Mouse (Mus musculus) intestine, embryonic 14.5 days (tissue): Measurements from ENCODE around the gene Arhgap45. TPM values are rescaled to one million over a fixed set of nuclear protein-coding genes. Genes with fewer than 3 reads are reported as not detected.

ENCODE experiments used
- ATAC-seq: fragments of 200-750 bp; cut with Nextera tagmentation; replicated peaks from 2 replicates; pipeline ENCODE4 v1.8.0; 2017; ENCODE audit warnings: low read depth, moderate number of reproducible peaks, moderate TSS enrichment, moderate library complexity; ENCODE audit not compliant: low FRiP score, low TSS enrichment
- DNase-seq: peaks from one replicate; pipeline ENCODE4 v3.0.0-alpha.2; 2018; ENCODE audit warnings: low spot score
- H3K27ac ChIP-seq: fragments of 300-500 bp; sonication (generic); 2 replicates; pipeline ENCODE4 v1.5.1; 2014; ENCODE audit warnings: low read depth, mild to moderate bottlenecking, control low read depth
- H3K27me3 ChIP-seq: fragments of 300-500 bp; sonication (generic); replicated peaks from 2 replicates; pipeline ENCODE4 v1.6.1; 2014; ENCODE audit warnings: low read length, control low read depth; ENCODE audit not compliant: control insufficient read depth, insufficient read depth
- H3K36me3 ChIP-seq: fragments of 300-500 bp; sonication (generic); 2 replicates; pipeline ENCODE4 v1.6.1; 2014; ENCODE audit warnings: low read length, control low read depth; ENCODE audit not compliant: control insufficient read depth, insufficient read depth
- H3K4me1 ChIP-seq: fragments of 300-500 bp; sonication (generic); replicated peaks from 2 replicates; pipeline ENCODE4 v1.6.1; 2014; ENCODE audit warnings: low read length, control low read depth, mixed read lengths; ENCODE audit not compliant: control insufficient read depth, insufficient read depth
- H3K4me2 ChIP-seq: fragments of 300-500 bp; sonication (generic); 2 replicates; pipeline ENCODE4 v1.6.1; 2014; ENCODE audit warnings: low read length
- H3K4me3 ChIP-seq: fragments of 300-500 bp; sonication (generic); 2 replicates; pipeline ENCODE4 v1.5.1; 2014; ENCODE audit warnings: low read depth, low read length, control low read depth, mixed read lengths
- H3K9ac ChIP-seq: fragments of 300-500 bp; sonication (generic); 2 replicates; pipeline ENCODE4 v1.6.1; 2014; ENCODE audit warnings: mild to moderate bottlenecking, low read length
- H3K9me3 ChIP-seq: fragments of 300-500 bp; sonication (generic); 2 replicates; pipeline ENCODE4 v1.6.1; 2016; ENCODE audit warnings: low read length, control low read depth; ENCODE audit not compliant: control insufficient read depth
- WGBS: fragments of 180-500 bp; shearing (Covaris S2); extraction: QIAGEN DNeasy Blood & Tissue Kit; methylation state at CpG from one replicate; pipeline ENCODE4 v1.1.7; 2014; 5-methylcytosine and 5-hydroxymethylcytosine counted together
- polyA plus RNA-seq: library from polyadenylated mRNA; unstranded; fragments of >200 nt; fragmentation: Nextera tagmentation; extraction: Ambion mirVana; gene quantifications from 2 replicates; pipeline ENCODE4 v1.2.1, GENCODE M21; 2014

Gene Arhgap45
- polyA plus RNA-seq, 1 experiment from 2014 or later, result 6.8 TPM

- WGBS, result 87% methylated on average over 1 of the region's 1 CpGs
These were observed 61.9 kb downstream of the Arhgap45 start for GRCm38 (mm10) chr10:80078366-80078765.

GRCm38 (mm10) chr10:80080396-80081070, 64.1 kb downstream of the Arhgap45 start:
- peaks cover 56% of the 10 kb centered on the region for H3K36me3 ChIP-seq
- ATAC-seq (no peak), DNase-seq (no peak)
- H3K4me3 ChIP-seq, result no peak overlapping the region
- H3K4me1 ChIP-seq, result no peaks in the 10 kb centered on the region
- H3K27me3 ChIP-seq, result no peaks in the 10 kb centered on the region
- no peaks in the 10 kb centered on the region for H3K9me3 ChIP-seq
- no peak overlapping the region for H3K4me2 ChIP-seq
- H3K27ac ChIP-seq, result no peak overlapping the region
- 81% methylated on average over 16 of the region's 16 CpGs for WGBS
- H3K9ac ChIP-seq, result no peak overlapping the region

More at GRCm38 (mm10) chr10:80078366-80078765, 61.9 kb downstream of the Arhgap45 start:
- Histone ChIP-seq H3K4me2 (no peak overlapping the region), H3K9me3 (no peaks in the 10 kb centered on the region), H3K36me3 (peaks cover 36% of the 10 kb centered on the region), H3K27ac (no peak overlapping the region), H3K27me3 (no peaks in the 10 kb centered on the region), H3K9ac (no peak overlapping the region), H3K4me1 (peaks cover 5% of the 10 kb centered on the region; the same call in 1 of the 2 replicates), H3K4me3 (no peak overlapping the region)
- no peak for ATAC-seq
- DNase-seq, result no peak

Other genes starting within 250 kb of the Arhgap45 start
- 80.3 and 90.3 TPM in 2 replicates for gene Rnf126, start 249.7 kb upstream of the Arhgap45 start, polyA plus RNA-seq
- gene Fstl3, start 239.4 kb upstream of the Arhgap45 start, polyA plus RNA-seq, result 10.1 and 11.1 TPM in 2 replicates
- gene Prss57, start 225.7 kb upstream of the Arhgap45 start, polyA plus RNA-seq, result 0.45 TPM in 1 of 2 replicates, not detected in the other
- 63.4 and 66.2 TPM in 2 replicates for gene Palm, start 223.1 kb upstream of the Arhgap45 start, polyA plus RNA-seq
- 78.3 and 87.9 TPM in 2 replicates for gene Misp, start 195.7 kb upstream of the Arhgap45 start, polyA plus RNA-seq
- gene Ptbp1, start 162.2 kb upstream of the Arhgap45 start, polyA plus RNA-seq, result 286 and 291 TPM in 2 replicates
- gene Prtn3, start 142.2 kb upstream of the Arhgap45 start, polyA plus RNA-seq, result 5.2 and 5.9 TPM in 2 replicates
- 38.8 and 46.4 TPM in 2 replicates for gene Plppr3, start 142.0 kb upstream of the Arhgap45 start, polyA plus RNA-seq
- gene Elane, start 130.4 kb upstream of the Arhgap45 start, polyA plus RNA-seq, result 0.55 TPM in 1 of 2 replicates, not detected in the other
- gene Cfd, start 125.8 kb upstream of the Arhgap45 start, polyA plus RNA-seq, result not detected in 2 replicates
- gene Med16, start 107.7 kb upstream of the Arhgap45 start, polyA plus RNA-seq, result 42.0 and 46.3 TPM in 2 replicates
- not detected in 2 replicates for gene Gm26602, start 105.8 kb upstream of the Arhgap45 start, polyA plus RNA-seq
- 0.46 and 0.51 TPM in 2 replicates for gene Kiss1r, start 99.7 kb upstream of the Arhgap45 start, polyA plus RNA-seq
- gene R3hdm4, start 95.4 kb upstream of the Arhgap45 start, polyA plus RNA-seq, result 122 and 126 TPM in 2 replicates
- gene Arid3a, start 89.6 kb upstream of the Arhgap45 start, polyA plus RNA-seq, result 12.7 and 14.4 TPM in 2 replicates
- gene Wdr18, start 56.5 kb upstream of the Arhgap45 start, polyA plus RNA-seq, result 126 and 134 TPM in 2 replicates
- gene Grin3b, start 45.9 kb upstream of the Arhgap45 start, polyA plus RNA-seq, result 0.23 and 0.28 TPM in 2 replicates
- 14.4 and 17.5 TPM in 2 replicates for gene Tmem259, start 32.3 kb upstream of the Arhgap45 start, polyA plus RNA-seq
- 320 and 368 TPM in 2 replicates for gene Cnn2, start 28.1 kb upstream of the Arhgap45 start, polyA plus RNA-seq
- 3.7 and 3.8 TPM in 2 replicates for gene Abca7, start 20.2 kb upstream of the Arhgap45 start, polyA plus RNA-seq
- gene Polr2e, start 23.1 kb downstream of the Arhgap45 start, polyA plus RNA-seq, result 255 and 274 TPM in 2 replicates
- 607 and 623 TPM in 2 replicates for gene Gpx4, start 30.5 kb downstream of the Arhgap45 start, polyA plus RNA-seq
- gene Sbno2, start 88.9 kb downstream of the Arhgap45 start, polyA plus RNA-seq, result 14.1 TPM in 2 replicates
- gene Stk11, start 99.2 kb downstream of the Arhgap45 start, polyA plus RNA-seq, result 27.0 and 27.5 TPM in 2 replicates
- gene Atp5d, start 122.0 kb downstream of the Arhgap45 start, polyA plus RNA-seq, result 590 and 627 TPM in 2 replicates
- 7.1 and 8.5 TPM in 2 replicates for gene Cbarp, start 124.2 kb downstream of the Arhgap45 start, polyA plus RNA-seq
- gene Midn, start 131.6 kb downstream of the Arhgap45 start, polyA plus RNA-seq, result 25.5 and 28.9 TPM in 2 replicates
- 76.4 and 81.6 TPM in 2 replicates for gene Cirbp, start 149.3 kb downstream of the Arhgap45 start, polyA plus RNA-seq
- 15.8 and 16.7 TPM in 2 replicates for gene 1600002K03Rik, start 156.3 kb downstream of the Arhgap45 start, polyA plus RNA-seq
- gene Efna2, start 162.8 kb downstream of the Arhgap45 start, polyA plus RNA-seq, result 10.2 and 12.2 TPM in 2 replicates
- 61.3 and 66.5 TPM in 2 replicates for gene Mum1, start 209.8 kb downstream of the Arhgap45 start, polyA plus RNA-seq
- 453 and 498 TPM in 2 replicates for gene Ndufs7, start 232.5 kb downstream of the Arhgap45 start, polyA plus RNA-seq
- gene Gamt, start 244.4 kb downstream of the Arhgap45 start, polyA plus RNA-seq, result 34.1 and 61.2 TPM in 2 replicates
- gene Dazap1, start 244.8 kb downstream of the Arhgap45 start, polyA plus RNA-seq, result 42.3 and 45.7 TPM in 2 replicates